Mouse (Mus musculus) heart, adult 10 weeks (tissue): Measurements from ENCODE around the gene Setd4. TPM values are rescaled to one million over a fixed set of nuclear protein-coding genes. Genes with fewer than 3 reads are reported as not detected.

ENCODE experiments used
- polyA plus RNA-seq: library from polyadenylated mRNA; stranded (reverse); fragments of 350-450 nt; fragmentation: Illumina TruSeq; extraction: RNeasy Lipid Tissue Mini Kit (QIAGEN cat#74804); gene quantifications from one replicate; pipeline ENCODE4 v1.2.3, GENCODE M21; 2014; ENCODE audit warnings: low read depth, low replicate concordance

Setd4 gene
- 3.2 TPM for polyA plus RNA-seq

GRCm38 (mm10) chr16:93603439-93604212 lies at the start of gene Setd4:
Gene Setd4, minus strand, starts transcription at chr16:93604063.

DNA sequence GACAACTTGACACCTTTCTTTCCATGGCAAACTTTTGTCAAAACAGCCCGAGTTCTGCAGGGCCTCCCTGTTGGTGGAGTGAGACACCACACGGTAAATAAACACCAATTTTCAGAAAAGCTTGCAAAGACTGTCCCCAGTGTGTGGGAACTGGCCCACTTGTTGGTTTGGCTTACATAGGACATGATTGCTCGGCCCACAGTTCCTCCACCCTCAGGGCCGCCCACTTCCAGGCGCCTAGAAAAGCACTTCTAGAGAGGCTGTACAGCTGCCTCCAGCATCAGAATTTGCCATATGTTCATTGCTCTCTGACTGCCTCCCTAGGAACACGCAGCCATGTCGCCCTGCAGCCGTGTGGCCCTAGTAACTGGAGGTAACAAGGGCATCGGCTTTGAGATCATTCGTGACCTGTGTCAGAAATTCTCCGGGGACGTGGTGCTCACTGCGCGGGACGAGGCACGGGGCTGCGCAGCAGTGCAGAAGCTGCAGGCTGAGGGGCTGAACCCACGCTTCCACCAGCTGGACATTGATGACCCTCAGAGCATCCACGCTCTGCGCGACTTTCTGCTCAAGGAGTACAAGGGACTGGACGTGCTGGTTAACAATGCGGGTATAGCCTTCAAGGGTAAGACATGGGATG lies 24.0 kb upstream of the Setd4 start, which contains the start of gene Gm5678:
Gene Gm5678, plus strand, starts transcription at position 337 of the 640 bp plus-strand sequence.

DNA sequence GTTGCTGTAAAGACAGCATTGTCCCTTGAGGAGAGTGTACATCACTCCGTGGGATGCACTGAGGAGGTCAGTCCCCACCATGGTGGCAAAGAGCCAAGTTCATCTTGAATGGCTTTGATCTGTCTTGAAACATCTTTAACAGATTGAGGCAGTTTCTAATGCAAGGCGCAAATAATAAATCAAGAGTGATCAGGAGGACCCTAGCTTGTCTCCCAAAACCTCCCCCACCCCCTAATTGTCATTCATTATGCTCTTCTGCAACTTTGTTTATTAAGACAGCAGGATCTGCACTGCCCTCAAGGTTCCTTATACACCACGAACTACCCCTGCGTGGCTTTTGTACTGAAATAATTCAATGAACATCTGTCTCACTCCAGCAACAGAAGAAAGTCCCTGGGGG lies 1.7 kb upstream of the Setd4 start, which contains the start of gene Cbr1:
Gene Cbr1, plus strand, starts transcription at position 301 of the 400 bp plus-strand sequence.

Other genes with a start within 250 kb of the Setd4 start
- 39.9 TPM for gene Cbr1, start 1.8 kb upstream of the Setd4 start, polyA plus RNA-seq
- not detected for gene Gm5678, start 24.0 kb upstream of the Setd4 start, polyA plus RNA-seq
- gene Cbr3, start 79.2 kb upstream of the Setd4 start, polyA plus RNA-seq: 3.4 TPM
- gene Dop1b, start 107.8 kb upstream of the Setd4 start, polyA plus RNA-seq: 13.6 TPM
- 18.3 TPM for gene Morc3, start 228.1 kb upstream of the Setd4 start, polyA plus RNA-seq